Mouse (Mus musculus) lung, adult 2 months (tissue): ENCODE results near the gene Ssh1. TPM values are rescaled to one million over a fixed set of nuclear protein-coding genes. Genes with fewer than 3 reads are reported as not detected.

ENCODE experiments used
- DNase-seq: peaks from one replicate; pipeline ENCODE4 v3.0.0; 2022
- H3K4me1 ChIP-seq: fragments of 200-500 bp; 2 replicates; pipeline ENCODE4 v1.6.1; 2011; ENCODE audit warnings: low read length; ENCODE audit not compliant: control insufficient read depth, insufficient read depth
- H3K4me3 ChIP-seq: fragments of 200-500 bp; replicated peaks from 2 replicates; pipeline ENCODE3; 2011; ENCODE audit warnings: low read depth, mild to moderate bottlenecking, control low read depth, low read length; ENCODE audit errors: extremely low read depth
- CTCF ChIP-seq: fragments of 200-500 bp; IDR thresholded peaks from 2 replicates; pipeline ENCODE4 v1.5.1; 2011; ENCODE audit warnings: mild to moderate bottlenecking, low read length, control low read depth; ENCODE audit not compliant: insufficient read depth
- POLR2A ChIP-seq: fragments of 200-500 bp; IDR thresholded peaks from 2 replicates; pipeline ENCODE4 v1.6.1; 2011; ENCODE audit warnings: low read depth, mild to moderate bottlenecking, control low read depth, low read length, borderline replicate concordance; ENCODE audit errors: extremely low read depth
- WGBS: fragments of 180-500 bp; shearing (Covaris S2); methylation state at CpG from one replicate; pipeline ENCODE4 v1.1.7; 2018; 5-methylcytosine and 5-hydroxymethylcytosine counted together
- polyA plus RNA-seq: library from polyadenylated mRNA; depleted of rRNA; stranded (reverse); fragments of >200 nt; gene quantifications from 2 replicates; pipeline ENCODE4 v1.2.3, GENCODE M21; 2012

Ssh1 gene
- polyA plus RNA-seq, 1 experiment, result 27.3 TPM

DNA sequence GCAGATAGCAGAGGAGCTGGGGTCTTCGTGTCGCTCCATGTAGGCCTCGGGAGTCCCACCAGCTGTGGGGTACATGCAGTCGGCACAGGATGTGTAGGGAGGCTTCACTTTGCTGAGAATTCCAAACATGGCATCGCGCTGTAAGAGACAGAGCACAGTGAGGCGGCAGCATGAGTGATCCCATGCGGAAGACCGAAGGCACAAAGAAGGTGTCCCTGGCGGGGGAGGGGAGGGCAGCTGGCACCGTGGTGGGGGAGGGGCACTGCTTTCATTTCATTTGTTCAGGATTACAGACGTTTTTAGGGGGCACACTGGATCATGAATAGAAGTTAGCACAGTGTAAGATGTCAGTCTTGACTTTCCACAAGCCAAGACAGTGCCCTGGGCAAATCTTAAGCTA lies 50.4 kb downstream of the Ssh1 start:
- TF ChIP-seq CTCF (no peak), POLR2A (no peak)
- Histone ChIP-seq H3K4me3 (no peak overlapping the region), H3K4me1 (no peaks in the 10 kb centered on the region)
- DNase-seq, result no peak
- 80% methylated on average over 12 of the region's 12 CpGs for WGBS

DNA sequence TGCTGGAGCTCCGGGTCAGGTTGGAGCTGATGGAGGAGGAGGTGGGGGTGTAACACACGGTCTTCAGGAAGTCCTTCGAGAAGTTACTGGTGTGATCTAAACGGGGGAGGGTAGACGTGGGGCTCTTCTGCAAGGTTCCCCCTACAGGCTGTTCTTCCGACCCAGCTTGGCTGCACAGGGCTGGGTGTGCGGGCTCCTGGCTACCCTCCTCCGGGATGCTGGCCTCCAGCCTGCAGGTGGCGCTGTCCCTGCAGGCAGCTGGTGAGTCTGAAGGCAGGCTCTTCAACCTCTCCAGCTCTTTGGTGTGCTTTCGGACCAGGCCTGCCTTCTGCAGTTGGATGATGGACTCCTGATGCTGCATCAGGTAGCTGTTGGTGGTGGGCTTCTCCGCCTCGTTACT lies 51.1 kb downstream of the Ssh1 start:
- no peak for DNase-seq
- WGBS, result 83% methylated on average over 12 of the region's 12 CpGs
- Histone ChIP-seq H3K4me1 (no peaks in the 10 kb centered on the region), H3K4me3 (no peak overlapping the region)
- TF ChIP-seq CTCF (peak; percentile 44), POLR2A (no peak)

DNA sequence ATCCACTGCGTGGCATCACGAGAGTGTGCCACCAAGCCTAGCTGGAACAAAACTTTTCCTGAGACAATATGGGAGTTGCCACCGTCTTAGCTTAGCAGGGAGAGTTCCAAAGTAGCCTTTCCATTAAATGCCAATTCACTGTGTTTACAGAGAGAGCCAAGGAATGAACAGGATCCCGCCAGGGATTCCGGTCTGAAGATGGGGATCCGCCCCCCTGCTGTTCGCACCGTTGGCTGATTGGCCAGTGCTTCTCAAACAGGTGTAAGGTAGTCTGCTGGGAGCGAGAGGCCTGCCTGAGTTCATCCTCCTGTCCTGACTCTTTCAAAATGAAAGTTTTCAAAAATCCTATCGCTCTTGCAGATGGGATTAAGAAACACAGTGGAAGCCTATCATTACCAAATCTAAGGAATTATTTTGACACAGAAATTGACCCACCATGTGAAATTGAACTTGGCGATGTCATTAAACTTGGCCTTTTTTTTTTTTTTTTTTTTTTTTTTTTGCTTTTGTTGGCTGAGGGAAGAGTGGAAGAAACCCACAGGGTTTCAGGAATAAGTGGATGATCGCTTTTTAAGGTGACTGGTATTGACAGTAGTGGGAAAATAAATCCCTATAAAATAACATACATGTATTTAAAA lies 54.3 kb downstream of the Ssh1 start:
- H3K4me3 ChIP-seq, result no peak overlapping the region
- TF ChIP-seq CTCF (no peak), POLR2A (no peak)
- no peak for DNase-seq
- H3K4me1 ChIP-seq, result no peaks in the 10 kb centered on the region
- 68% methylated on average over 12 of the region's 12 CpGs for WGBS

DNA sequence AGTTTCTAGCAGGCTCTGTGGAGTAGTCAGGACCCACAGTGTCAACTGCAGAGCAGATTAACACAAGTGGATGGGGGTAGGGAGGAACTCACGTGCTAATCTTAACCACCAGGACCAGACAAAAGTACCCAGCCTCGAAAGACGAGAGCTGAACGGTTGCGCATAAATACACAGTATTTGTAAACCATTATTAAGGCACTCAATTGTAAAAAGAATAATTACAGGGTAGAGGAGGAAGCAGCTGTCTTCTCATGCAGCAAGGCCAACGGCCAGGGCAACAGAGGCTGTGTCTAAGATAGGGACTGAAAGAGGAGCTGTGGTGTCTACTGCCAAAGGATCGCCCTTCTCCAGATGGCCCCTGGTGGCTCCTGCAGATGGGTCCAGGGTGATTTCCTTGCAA lies 56.0 kb downstream of the Ssh1 start:
- Histone ChIP-seq H3K4me1 (no peaks in the 10 kb centered on the region), H3K4me3 (no peak overlapping the region)
- DNase-seq, result no peak
- TF ChIP-seq POLR2A (no peak), CTCF (no peak)
- WGBS, result 54% methylated on average over 7 of the region's 7 CpGs

DNA sequence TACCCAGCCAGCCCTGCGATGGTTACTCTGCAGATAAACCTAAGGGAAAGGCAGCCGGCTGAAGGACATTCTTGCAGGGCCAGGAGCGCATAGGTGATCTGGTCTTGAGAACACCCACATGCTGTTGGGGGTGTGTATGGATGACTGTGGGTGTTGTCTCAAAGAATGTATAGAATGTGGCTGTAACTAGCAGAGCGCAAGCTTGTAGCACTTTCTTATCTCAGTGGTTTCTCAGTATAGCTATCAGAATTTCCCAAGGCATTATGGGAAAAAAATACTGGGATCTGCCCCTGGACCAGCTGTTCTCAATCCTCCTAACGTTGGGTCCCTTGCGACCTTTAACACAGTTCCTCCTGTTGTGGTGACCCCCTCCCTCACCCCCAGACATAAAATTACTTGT lies 59.8 kb downstream of the Ssh1 start:
- TF ChIP-seq POLR2A (no peak), CTCF (no peak)
- no peak for DNase-seq
- WGBS, result 63% methylated on average over 6 of the region's 6 CpGs
- Histone ChIP-seq H3K4me3 (no peak overlapping the region), H3K4me1 (peaks cover 9% of the 10 kb centered on the region)

DNA sequence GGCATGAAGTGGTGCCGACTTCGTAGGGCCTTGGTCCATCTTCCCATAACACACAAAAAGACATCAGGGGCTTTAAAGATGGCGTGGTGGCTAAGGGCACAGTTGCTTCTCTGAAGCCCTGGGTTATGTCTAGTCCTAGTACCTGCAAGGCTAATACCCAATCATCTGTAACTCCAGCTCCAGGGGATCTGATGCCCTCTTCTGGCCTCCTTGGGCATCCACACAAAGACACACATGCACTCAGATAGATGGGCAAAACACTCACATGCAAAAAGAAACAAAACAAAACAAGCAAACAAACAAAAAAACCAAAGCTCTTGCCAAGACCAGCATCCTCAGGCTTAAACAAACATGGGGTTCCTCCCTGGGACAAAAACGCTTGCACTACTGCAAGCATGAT lies 60.2 kb downstream of the Ssh1 start:
- peak; percentile 40; the same call in 1 of the 2 replicates for TF ChIP-seq CTCF
- TF ChIP-seq POLR2A, result no peak
- DNase-seq, result no peak
- peaks cover 9% of the 10 kb centered on the region for H3K4me1 ChIP-seq
- no peak overlapping the region for H3K4me3 ChIP-seq
- WGBS, result 73% methylated on average over 4 of the region's 4 CpGs

DNA sequence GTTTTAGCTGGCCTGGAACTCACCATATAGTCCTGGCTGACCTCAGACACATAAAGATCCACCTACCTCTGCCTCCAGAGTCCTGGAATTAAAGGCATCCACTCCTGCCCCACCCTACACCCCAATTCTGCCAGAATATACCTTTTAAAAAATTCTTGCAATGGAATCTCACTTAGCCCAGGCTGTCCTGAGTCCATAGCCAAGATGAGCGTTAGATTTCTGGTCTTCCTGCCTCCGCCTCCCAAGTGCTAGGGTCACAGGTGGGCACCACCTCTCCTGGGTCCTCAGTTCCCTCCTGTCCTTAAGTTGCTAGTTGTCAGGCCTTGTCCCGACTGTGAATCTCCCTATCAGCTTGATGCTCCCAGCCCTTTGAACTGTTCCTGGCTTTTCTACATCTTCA lies 61.4 kb downstream of the Ssh1 start:
- TF ChIP-seq CTCF (no peak), POLR2A (no peak)
- Histone ChIP-seq H3K4me3 (no peak overlapping the region), H3K4me1 (peaks cover 9% of the 10 kb centered on the region)
- WGBS, result 64% methylated on average over 3 of the region's 3 CpGs
- no peak for DNase-seq

DNA sequence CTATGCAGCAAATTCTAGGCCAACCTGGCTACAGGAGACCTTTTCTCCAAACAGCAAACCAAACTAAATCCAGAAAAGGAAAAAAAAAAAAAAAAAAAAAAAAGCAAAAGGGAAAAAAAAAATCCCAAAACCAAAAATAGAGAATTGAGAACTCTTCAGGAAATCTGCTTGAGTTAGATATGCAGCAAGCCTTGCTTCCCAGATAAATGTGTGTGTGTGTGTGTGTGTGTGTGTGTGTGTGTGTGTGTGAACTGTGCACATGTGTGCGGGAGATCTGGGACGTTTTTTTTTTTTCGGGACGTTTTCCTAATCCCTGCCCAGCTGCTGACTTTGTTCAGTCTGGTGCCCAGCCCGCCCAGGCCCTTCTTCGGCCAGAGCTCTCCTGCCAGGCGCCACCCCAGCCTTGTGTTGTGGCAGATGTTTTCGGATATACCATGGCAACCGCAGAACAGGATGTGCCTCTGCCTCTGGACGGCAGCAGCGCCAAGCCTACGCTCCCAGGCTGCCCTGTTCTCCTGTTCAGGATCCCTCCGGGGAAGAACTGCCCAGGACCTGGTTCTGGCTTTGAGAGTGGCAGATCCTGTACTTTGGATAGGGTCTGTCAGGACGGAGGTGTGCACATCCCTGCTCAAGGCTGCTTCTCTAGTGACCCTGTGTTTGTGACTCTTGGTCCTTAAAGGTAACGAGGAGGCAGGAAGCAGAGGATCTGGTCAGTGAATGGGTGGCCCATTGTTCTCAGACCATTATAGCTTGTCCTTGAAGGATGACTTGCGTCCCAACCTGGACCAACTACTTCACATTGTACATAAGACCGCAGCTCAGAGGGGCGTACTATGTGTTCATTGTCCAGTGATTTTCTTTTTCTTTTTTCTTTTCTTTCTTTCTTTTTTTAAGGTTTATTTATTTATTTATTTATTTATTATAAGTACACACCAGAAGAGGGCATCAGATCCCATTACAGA lies 62.8 kb downstream of the Ssh1 start:
- Histone ChIP-seq H3K4me3 (peak overlapping the region; percentile 42), H3K4me1 (peaks cover 9% of the 10 kb centered on the region)
- peak; percentile 31; the same call in 1 of the 2 replicates for TF ChIP-seq POLR2A
- no peak for TF ChIP-seq CTCF
- WGBS, result 19% methylated on average over 18 of the region's 18 CpGs
- peak; percentile 68 for DNase-seq

DNA sequence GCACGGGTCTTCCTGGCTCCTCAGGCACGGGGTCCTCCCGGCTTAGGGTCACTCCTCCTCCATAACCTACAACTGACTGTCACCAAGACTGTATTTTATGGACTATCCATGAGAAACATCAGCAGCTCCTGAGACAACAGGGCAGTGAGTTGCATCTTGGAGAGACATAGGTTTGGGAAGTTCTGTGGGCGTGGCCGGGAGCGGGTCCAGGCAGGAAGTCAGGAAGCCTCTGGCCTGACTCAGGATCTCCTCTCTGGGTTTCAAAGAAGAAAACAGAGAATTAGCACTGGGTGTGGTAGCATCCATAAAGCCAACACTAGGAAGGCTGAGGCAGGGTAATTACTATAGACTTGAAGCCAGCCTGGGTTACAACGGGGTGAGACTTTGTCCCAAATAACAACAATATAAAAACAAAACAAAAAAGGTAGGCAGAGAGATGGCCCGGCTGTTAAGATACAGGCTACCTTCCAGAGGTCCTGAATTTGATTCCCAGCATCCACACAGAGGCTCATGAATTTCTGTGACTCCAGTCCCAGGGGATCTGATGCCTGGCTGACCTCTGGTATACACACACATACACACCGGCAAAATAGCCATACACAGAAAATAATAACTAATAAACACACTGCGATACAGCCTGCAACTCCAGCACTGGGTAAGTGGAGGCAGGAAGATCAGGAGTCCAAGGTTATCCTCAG lies 63.6 kb downstream of the Ssh1 start:
- Histone ChIP-seq H3K4me3 (no peak overlapping the region), H3K4me1 (peaks cover 9% of the 10 kb centered on the region)
- TF ChIP-seq POLR2A, result no peak
- TF ChIP-seq CTCF, result no peak
- WGBS, result 28% methylated on average over 10 of the region's 10 CpGs
- no peak for DNase-seq

DNA sequence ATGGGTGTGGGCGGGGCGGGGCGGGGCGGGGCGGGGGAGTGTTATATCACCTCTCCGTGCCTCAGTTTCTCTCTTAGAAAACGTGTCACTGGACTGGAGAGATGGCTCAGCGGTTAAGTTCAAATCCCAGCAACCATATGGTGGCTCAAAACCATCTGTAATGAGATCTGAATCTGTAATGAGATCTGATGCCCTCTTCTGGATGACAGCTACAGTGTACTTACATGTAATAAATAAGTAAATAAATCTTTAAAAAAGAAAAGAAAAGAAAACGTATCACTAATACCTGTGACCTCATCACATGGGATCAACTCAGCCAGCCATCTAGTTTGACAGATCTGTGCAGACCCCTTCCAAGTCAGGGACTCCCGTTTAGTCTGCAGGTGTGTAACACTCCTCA lies 64.2 kb downstream of the Ssh1 start:
- H3K4me1 ChIP-seq, result peaks cover 9% of the 10 kb centered on the region
- H3K4me3 ChIP-seq, result no peak overlapping the region
- TF ChIP-seq CTCF (no peak), POLR2A (no peak)
- DNase-seq, result no peak
- WGBS, result 63% methylated on average over 10 of the region's 10 CpGs
